Mouse (Mus musculus): ENCODE measurements around the gene Nufip2. TPM values are rescaled to one million over a fixed set of nuclear protein-coding genes. Genes with fewer than 3 reads are reported as not detected.

The Nufip2 gene
- polyA plus RNA-seq, 1 experiment: 9.3 TPM

- Histone ChIP-seq H3K4me2 (ENCODE audit: low read depth) (no peak overlapping the region), H3K27me3 (ENCODE audit: control insufficient read depth, insufficient read depth, insufficient read length) (no peaks in the 10 kb centered on the region), H3K36me3 (ENCODE audit: control insufficient read depth, insufficient read depth) (no peaks in the 10 kb centered on the region), H3K4me3 (no peak overlapping the region), H3ac (ENCODE audit: control insufficient read depth, insufficient read length) (no peak overlapping the region), H3K79me2 (ENCODE audit: control insufficient read depth, insufficient read depth) (peaks cover 3% of the 10 kb centered on the region)
- no peak for TF ChIP-seq MYOG (IDR thresholded peaks at IDR 0.05; ENCODE audit: control insufficient read depth in 1 of 3, insufficient read depth in 1 of 3, insufficient read length in 2 of 3, low read depth in 2 of 3)
- no peak for TF ChIP-seq REST (IDR thresholded peaks at IDR 0.05; ENCODE audit: insufficient read depth, insufficient read length)
- TF ChIP-seq MAX (IDR thresholded peaks at IDR 0.05; ENCODE audit: low read depth): no peak
- TF ChIP-seq POLR2A (IDR thresholded peaks at IDR 0.05; ENCODE audit: insufficient read length, low read depth): no peak
- TF ChIP-seq USF1 (IDR thresholded peaks at IDR 0.05; ENCODE audit: low read depth): no peak
- no peak for TF ChIP-seq POLR2AphosphoS2 (IDR thresholded peaks at IDR 0.05; ENCODE audit: insufficient read length, low read depth)
- no peak for TF ChIP-seq MYOD1 (IDR thresholded peaks at IDR 0.05; ENCODE audit: control insufficient read depth in 1 of 3, insufficient read length in 2 of 3, low read depth in 2 of 3)
- no peak for TF ChIP-seq CEBPB (IDR thresholded peaks at IDR 0.05; ENCODE audit: insufficient read depth, poor library complexity, severe bottlenecking)
- TF ChIP-seq SRF (IDR thresholded peaks at IDR 0.05; ENCODE audit: control insufficient read depth, insufficient read length, low read depth): no peak
- no peak for TF ChIP-seq E2F4 (IDR thresholded peaks at IDR 0.05; ENCODE audit: insufficient read depth)
- no peak for TF ChIP-seq TCF3 (IDR thresholded peaks at IDR 0.05; ENCODE audit: insufficient read length, low read depth)
- TF ChIP-seq TCF12 (IDR thresholded peaks at IDR 0.05; ENCODE audit: insufficient read depth, poor library complexity, severe bottlenecking): no peak
Measured at GRCm38 (mm10) chr11:77779240-77779639, 93.3 kb downstream of the Nufip2 start.

GRCm38 (mm10) chr11:77781088-77781487 is 95.1 kb downstream of the Nufip2 start:
- peaks cover 6% of the 10 kb centered on the region for H3K79me2 ChIP-seq (ENCODE audit: control insufficient read depth, insufficient read depth)
- peak overlapping the region; percentile 31 for H3K4me2 ChIP-seq (ENCODE audit: low read depth)
- H3K4me3 ChIP-seq: no peak overlapping the region
- TF ChIP-seq USF1 (IDR thresholded peaks at IDR 0.05; ENCODE audit: low read depth) (no peak), REST (IDR thresholded peaks at IDR 0.05; ENCODE audit: insufficient read depth, insufficient read length) (no peak), MYOD1 (IDR thresholded peaks at IDR 0.05; ENCODE audit: control insufficient read depth in 1 of 3, insufficient read length in 2 of 3, low read depth in 2 of 3) (peak in 2 of 3 experiments; percentile 12 to 62), CEBPB (IDR thresholded peaks at IDR 0.05; ENCODE audit: insufficient read depth, poor library complexity, severe bottlenecking) (0 out of 2 replicates have a peak, but pooled peaks have one; percentile 23), TCF12 (IDR thresholded peaks at IDR 0.05; ENCODE audit: insufficient read depth, poor library complexity, severe bottlenecking) (peak; percentile 1)
- no peaks in the 10 kb centered on the region for H3K27me3 ChIP-seq (ENCODE audit: control insufficient read depth, insufficient read depth, insufficient read length)
- H3ac ChIP-seq (ENCODE audit: control insufficient read depth, insufficient read length): no peak overlapping the region
- no peaks in the 10 kb centered on the region for H3K36me3 ChIP-seq (ENCODE audit: control insufficient read depth, insufficient read depth)

GRCm38 (mm10) chr11:77782104-77782815 is 96.3 kb downstream of the Nufip2 start:
- TF ChIP-seq TCF12 (IDR thresholded peaks at IDR 0.05; ENCODE audit: insufficient read depth, poor library complexity, severe bottlenecking): no peak
- TF ChIP-seq POLR2AphosphoS2 (IDR thresholded peaks at IDR 0.05; ENCODE audit: insufficient read length, low read depth): no peak
- no peak for TF ChIP-seq E2F4 (IDR thresholded peaks at IDR 0.05; ENCODE audit: insufficient read depth)
- TF ChIP-seq SRF (IDR thresholded peaks at IDR 0.05; ENCODE audit: control insufficient read depth, insufficient read length, low read depth): no peak
- no peak for TF ChIP-seq TCF3 (IDR thresholded peaks at IDR 0.05; ENCODE audit: insufficient read length, low read depth)
- TF ChIP-seq POLR2A (IDR thresholded peaks at IDR 0.05; ENCODE audit: insufficient read length, low read depth): no peak
- no peak for TF ChIP-seq MYOG (IDR thresholded peaks at IDR 0.05; ENCODE audit: control insufficient read depth in 1 of 3, insufficient read depth in 1 of 3, insufficient read length in 2 of 3, low read depth in 2 of 3)
- TF ChIP-seq CEBPB (IDR thresholded peaks at IDR 0.05; ENCODE audit: insufficient read depth, poor library complexity, severe bottlenecking): no peak
- no peak for TF ChIP-seq MAX (IDR thresholded peaks at IDR 0.05; ENCODE audit: low read depth)
- no peak for TF ChIP-seq REST (IDR thresholded peaks at IDR 0.05; ENCODE audit: insufficient read depth, insufficient read length)
- no peak for TF ChIP-seq MYOD1 (IDR thresholded peaks at IDR 0.05; ENCODE audit: control insufficient read depth in 1 of 3, insufficient read length in 2 of 3, low read depth in 2 of 3)
- TF ChIP-seq USF1 (IDR thresholded peaks at IDR 0.05; ENCODE audit: low read depth): no peak
- H3ac ChIP-seq (ENCODE audit: control insufficient read depth, insufficient read length): no peak overlapping the region
- no peak overlapping the region for H3K4me3 ChIP-seq
- H3K79me2 ChIP-seq (ENCODE audit: control insufficient read depth, insufficient read depth): peaks cover 6% of the 10 kb centered on the region
- H3K27me3 ChIP-seq (ENCODE audit: control insufficient read depth, insufficient read depth, insufficient read length): no peaks in the 10 kb centered on the region
- no peaks in the 10 kb centered on the region for H3K36me3 ChIP-seq (ENCODE audit: control insufficient read depth, insufficient read depth)
- peak overlapping the region; percentile 31 for H3K4me2 ChIP-seq (ENCODE audit: low read depth)

- H3K27me3 ChIP-seq (ENCODE audit: control insufficient read depth, insufficient read depth, insufficient read length): no peaks in the 10 kb centered on the region
- H3ac ChIP-seq (ENCODE audit: control insufficient read depth, insufficient read length): no peak overlapping the region
- peak overlapping the region; percentile 90 for H3K4me2 ChIP-seq (ENCODE audit: low read depth)
- peak overlapping the region; percentile 6 for H3K4me3 ChIP-seq
- TF ChIP-seq SRF (IDR thresholded peaks at IDR 0.05; ENCODE audit: control insufficient read depth, insufficient read length, low read depth): no peak
- no peak for TF ChIP-seq CEBPB (IDR thresholded peaks at IDR 0.05; ENCODE audit: insufficient read depth, poor library complexity, severe bottlenecking)
- TF ChIP-seq MYOD1 (IDR thresholded peaks at IDR 0.05; ENCODE audit: control insufficient read depth in 1 of 3, insufficient read length in 2 of 3, low read depth in 2 of 3): peak in 1 of 3 experiments; percentile 41
- no peak for TF ChIP-seq TCF12 (IDR thresholded peaks at IDR 0.05; ENCODE audit: insufficient read depth, poor library complexity, severe bottlenecking)
- no peak for TF ChIP-seq POLR2AphosphoS2 (IDR thresholded peaks at IDR 0.05; ENCODE audit: insufficient read length, low read depth)
- TF ChIP-seq POLR2A (IDR thresholded peaks at IDR 0.05; ENCODE audit: insufficient read length, low read depth): no peak
- TF ChIP-seq USF1 (IDR thresholded peaks at IDR 0.05; ENCODE audit: low read depth): no peak
- TF ChIP-seq E2F4 (IDR thresholded peaks at IDR 0.05; ENCODE audit: insufficient read depth): no peak
- TF ChIP-seq TCF3 (IDR thresholded peaks at IDR 0.05; ENCODE audit: insufficient read length, low read depth): no peak
- TF ChIP-seq REST (IDR thresholded peaks at IDR 0.05; ENCODE audit: insufficient read depth, insufficient read length): no peak
- TF ChIP-seq MYOG (IDR thresholded peaks at IDR 0.05; ENCODE audit: control insufficient read depth in 1 of 3, insufficient read depth in 1 of 3, insufficient read length in 2 of 3, low read depth in 2 of 3): peak in 1 of 3 experiments; percentile 31
- no peak for TF ChIP-seq MAX (IDR thresholded peaks at IDR 0.05; ENCODE audit: low read depth)
- H3K36me3 ChIP-seq (ENCODE audit: control insufficient read depth, insufficient read depth): no peaks in the 10 kb centered on the region
- peaks cover 4% of the 10 kb centered on the region for H3K79me2 ChIP-seq (ENCODE audit: control insufficient read depth, insufficient read depth)
Measured at GRCm38 (mm10) chr11:77783211-77783746, 97.3 kb downstream of the Nufip2 start.
